Mouse (Mus musculus): ENCODE data around the gene Tsen54.

- TF ChIP-seq POLR2A (IDR thresholded peaks at IDR 0.05; ENCODE audit: insufficient read depth, low read depth, low read length): no peak
- TF ChIP-seq CTCF (IDR thresholded peaks at IDR 0.05): no peak
Observed at GRCm38 (mm10) chr11:115843891-115844239, 29.3 kb downstream of the Tsen54 start.

All from heart, adult 2 months (tissue).